Mouse (Mus musculus): ENCODE results near the gene Tph1. TPM values are rescaled to one million over a fixed set of nuclear protein-coding genes. Genes with fewer than 3 reads are reported as not detected.

The Tph1 gene
- total RNA-seq, 2 experiments from 2014 or later: 0.37 to 0.73 TPM

GRCm38 (mm10) chr7:46603051-46603450 lies 69.3 kb downstream of the Tph1 start:
- no peak for DNase-seq (ENCODE audit: low spot score in 2 of 2)

GRCm38 (mm10) chr7:46602079-46602478 lies 70.3 kb downstream of the Tph1 start:
- DNase-seq (ENCODE audit: low spot score in 2 of 2): no peak

- DNase-seq (ENCODE audit: low spot score in 2 of 2): no peak
Observed at GRCm38 (mm10) chr7:46601097-46601496, 71.2 kb downstream of the Tph1 start.

GRCm38 (mm10) chr7:46597006-46597405 lies 75.3 kb downstream of the Tph1 start:
- DNase-seq (ENCODE audit: low spot score in 2 of 2): no peak

Other genes with a start within 250 kb of the Tph1 start
- gene Sergef, start 32.7 kb downstream of the Tph1 start, total RNA-seq (2021): 10 to 100 TPM; 19.0 to 26.5 TPM
- 10 to 100 TPM; 14.4 to 16.4 TPM for gene Saal1, start 38.1 kb upstream of the Tph1 start, total RNA-seq (2021)
- gene Saa3, start 43.2 kb upstream of the Tph1 start, total RNA-seq (2021): 1 to 10 TPM; 1.1 to 1.2 TPM
- 1 to 10 TPM in 1 of 2 experiments, not detected in 1; 1.7 TPM for gene Saa4, start 60.1 kb upstream of the Tph1 start, total RNA-seq (2021)
- not detected for gene Saa1, start 70.4 kb upstream of the Tph1 start, total RNA-seq (2021)
- gene Saa2, start 79.3 kb upstream of the Tph1 start, total RNA-seq (2021): not detected
- 10 to 100 TPM; 25.0 to 31.2 TPM for gene Hps5, start 123.5 kb upstream of the Tph1 start, total RNA-seq (2021)
- 10 to 100 TPM; 39.5 to 47.1 TPM for gene Gtf2h1, start 123.6 kb upstream of the Tph1 start, total RNA-seq (2021)
- 100 to 1,000 TPM; 280 to 348 TPM for gene Ldha, start 168.9 kb upstream of the Tph1 start, total RNA-seq (2021)
- gene Ldhc, start 188.7 kb upstream of the Tph1 start, total RNA-seq (2021): not detected
- gene Tsg101, start 247.4 kb upstream of the Tph1 start, total RNA-seq (2021): 10 to 100 TPM; 85.1 to 86.3 TPM

All from adrenal gland, postnatal 4 days (tissue).